Mouse (Mus musculus) lung, adult 2 months (tissue): ENCODE data around the gene Casz1.

ENCODE experiments used
- CTCF ChIP-seq: fragments of 200-500 bp; IDR thresholded peaks from 2 replicates; pipeline ENCODE4 v1.5.1; 2011; ENCODE audit warnings: mild to moderate bottlenecking, low read length, control low read depth; ENCODE audit not compliant: insufficient read depth
- POLR2A ChIP-seq: fragments of 200-500 bp; IDR thresholded peaks from 2 replicates; pipeline ENCODE4 v1.6.1; 2011; ENCODE audit warnings: low read depth, mild to moderate bottlenecking, control low read depth, low read length, borderline replicate concordance; ENCODE audit errors: extremely low read depth

DNA sequence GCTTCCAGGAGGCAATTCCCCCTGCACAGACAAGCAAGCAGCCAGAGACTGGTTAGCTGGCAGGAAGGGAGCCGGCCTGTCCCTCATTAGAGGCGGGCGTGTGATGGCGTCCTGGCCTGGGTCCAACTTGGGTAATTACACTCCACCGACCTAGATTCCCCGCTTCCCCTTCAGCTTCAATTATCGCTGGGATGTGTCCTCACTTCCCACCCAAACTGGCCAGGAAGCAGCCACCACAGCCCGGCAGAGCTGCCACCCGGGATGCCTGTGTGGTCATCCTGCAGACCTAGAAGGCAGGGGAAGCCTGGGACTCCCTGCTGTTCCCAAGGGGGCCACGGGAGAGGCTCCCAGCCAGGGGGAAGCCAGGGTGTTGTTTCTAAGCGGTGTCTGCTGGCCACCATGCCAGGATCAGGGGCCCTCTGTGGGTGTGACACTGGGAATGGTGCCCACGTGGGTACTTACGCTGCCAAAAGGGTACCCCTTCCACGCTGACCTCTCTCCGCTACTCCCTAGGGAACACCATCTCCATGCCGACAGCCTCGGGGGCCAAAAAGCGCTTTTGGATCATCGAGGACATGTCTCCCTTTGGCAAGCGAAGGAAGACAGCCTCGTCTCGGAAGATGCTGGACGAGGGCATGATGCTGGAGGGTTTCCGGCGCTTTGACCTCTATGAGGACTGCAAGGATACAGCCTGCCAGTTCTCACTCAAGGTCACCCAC, 146.9 kb downstream of the Casz1 start:
- TF ChIP-seq CTCF = no peak
- no peak for TF ChIP-seq POLR2A
